Mouse (Mus musculus) embryonic facial prominence, embryonic 14.5 days (tissue): Measurements from ENCODE around the gene Slc12a8. TPM values are rescaled to one million over a fixed set of nuclear protein-coding genes. Genes with fewer than 3 reads are reported as not detected.

Experiments used
- ATAC-seq: fragments of 200-750 bp; cut with Nextera tagmentation; 2 replicates; pipeline ENCODE4 v1.8.0; 2017; ENCODE audit warnings: low read depth, moderate number of reproducible peaks, moderate TSS enrichment
- DNase-seq: peaks from one replicate; pipeline ENCODE4 v3.0.0-alpha.2; 2015; ENCODE audit warnings: low spot score
- H3K27ac ChIP-seq: fragments of 300-500 bp; sonication (generic); replicated peaks from 2 replicates; pipeline ENCODE4 v1.5.1; 2014; ENCODE audit warnings: low read depth, mild to moderate bottlenecking, low read length, moderate library complexity
- H3K27me3 ChIP-seq: fragments of 300-500 bp; sonication (generic); replicated peaks from 2 replicates; pipeline ENCODE4 v1.6.1; 2014; ENCODE audit warnings: low read length; ENCODE audit not compliant: control insufficient read depth, insufficient read depth
- H3K36me3 ChIP-seq: fragments of 300-500 bp; sonication (generic); 2 replicates; pipeline ENCODE4 v1.6.1; 2014; ENCODE audit warnings: low read length, mixed read lengths; ENCODE audit not compliant: control insufficient read depth, insufficient read depth
- H3K4me1 ChIP-seq: fragments of 300-500 bp; sonication (generic); 2 replicates; pipeline ENCODE4 v1.6.1; 2014; ENCODE audit warnings: antibody characterized with exemption, low read length; ENCODE audit not compliant: control insufficient read depth, insufficient read depth
- H3K4me2 ChIP-seq: fragments of 300-500 bp; sonication (generic); 2 replicates; pipeline ENCODE4 v1.6.1; 2014; ENCODE audit warnings: low read depth, mild to moderate bottlenecking, low read length, moderate library complexity, mixed read lengths
- H3K4me3 ChIP-seq: fragments of 300-500 bp; sonication (generic); 2 replicates; pipeline ENCODE4 v1.5.1; 2014; ENCODE audit warnings: low read depth, mild to moderate bottlenecking, low read length
- H3K9ac ChIP-seq: fragments of 300-500 bp; sonication (generic); 2 replicates; pipeline ENCODE4 v1.6.1; 2014; ENCODE audit warnings: low read depth, mild to moderate bottlenecking, low read length, moderate library complexity, mixed read lengths
- H3K9me3 ChIP-seq: fragments of 300-500 bp; sonication (generic); 2 replicates; pipeline ENCODE4 v1.6.1; 2016; ENCODE audit warnings: low read length; ENCODE audit not compliant: control insufficient read depth
- WGBS: fragments of 180-500 bp; shearing (Covaris S2); extraction: QIAGEN DNeasy Blood & Tissue Kit; methylation state at CpG from one replicate; pipeline ENCODE4 v1.1.7; 2014; 5-methylcytosine and 5-hydroxymethylcytosine counted together
- polyA plus RNA-seq: library from polyadenylated mRNA; unstranded; fragments of >200 nt; fragmentation: Nextera tagmentation; extraction: Ambion mirVana; gene quantifications from 2 replicates; pipeline ENCODE4 v1.2.1, GENCODE M21; 2014

Gene Slc12a8
- polyA plus RNA-seq, 1 experiment from 2014 or later, result 1.0 TPM

DNA sequence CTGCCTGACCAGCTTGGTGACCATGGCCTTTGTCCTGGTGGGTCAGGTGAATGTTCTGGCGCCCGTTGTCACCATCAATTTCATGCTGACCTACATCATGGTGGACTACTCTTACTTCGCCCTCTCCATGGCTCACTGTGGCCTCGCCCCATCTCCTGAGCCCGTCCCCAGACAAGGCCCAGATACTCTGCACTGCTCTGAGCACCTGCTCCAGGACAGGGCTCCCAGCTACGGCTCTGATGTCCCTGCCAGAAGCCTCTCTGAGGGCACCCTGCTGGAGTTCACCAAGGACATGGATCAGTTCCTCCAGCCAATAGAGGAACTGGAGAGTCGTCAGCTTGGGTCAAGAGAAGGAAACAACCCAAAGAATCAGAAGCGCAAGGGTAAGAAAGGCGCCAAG lies 107.5 kb downstream of the Slc12a8 start:
- H3K9me3 ChIP-seq, result no peaks in the 10 kb centered on the region
- DNase-seq, result no peak
- H3K4me3 ChIP-seq, result no peak overlapping the region
- H3K4me2 ChIP-seq, result no peak overlapping the region
- no peaks in the 10 kb centered on the region for H3K4me1 ChIP-seq
- no peak for ATAC-seq
- H3K36me3 ChIP-seq, result no peaks in the 10 kb centered on the region
- H3K27ac ChIP-seq, result no peak overlapping the region
- no peak overlapping the region for H3K9ac ChIP-seq
- no peaks in the 10 kb centered on the region for H3K27me3 ChIP-seq
- 90% methylated on average over 9 of the region's 9 CpGs for WGBS

DNA sequence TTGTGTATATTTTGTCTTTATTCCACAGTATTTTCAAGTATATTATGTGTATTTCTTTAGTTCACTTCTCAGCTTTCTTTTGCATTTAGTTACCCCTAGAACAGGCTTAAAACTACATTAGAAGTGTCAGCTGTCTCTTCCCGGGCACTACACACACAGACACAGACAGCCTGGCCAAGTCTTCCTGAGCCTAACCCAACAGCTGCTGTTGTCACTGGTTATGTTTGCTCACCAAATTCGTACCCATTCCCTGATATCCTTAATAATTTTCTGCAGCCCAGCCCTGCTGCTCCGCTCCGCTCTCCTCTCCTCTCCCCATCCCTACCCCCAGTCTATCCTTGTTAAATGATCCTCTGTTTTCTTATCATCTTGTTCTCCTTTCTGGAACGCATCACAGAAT lies 112.4 kb downstream of the Slc12a8 start:
- Histone ChIP-seq H3K9ac (no peak overlapping the region), H3K4me3 (no peak overlapping the region), H3K27me3 (no peaks in the 10 kb centered on the region), H3K27ac (no peak overlapping the region), H3K4me2 (no peak overlapping the region), H3K36me3 (no peaks in the 10 kb centered on the region), H3K9me3 (no peaks in the 10 kb centered on the region), H3K4me1 (no peaks in the 10 kb centered on the region)
- DNase-seq (no peak), ATAC-seq (no peak)
- 79% methylated on average over 5 of the region's 5 CpGs for WGBS

- ATAC-seq, result no peak
Measured at GRCm38 (mm10) chr16:33635836-33636595, 118.9 kb downstream of the Slc12a8 start.

GRCm38 (mm10) chr16:33641779-33642178 lies 124.7 kb downstream of the Slc12a8 start:
- DNase-seq (peak; percentile 14), ATAC-seq (no peak)
- Histone ChIP-seq H3K9me3 (no peaks in the 10 kb centered on the region), H3K4me2 (no peak overlapping the region), H3K9ac (no peak overlapping the region), H3K36me3 (no peaks in the 10 kb centered on the region), H3K27me3 (no peaks in the 10 kb centered on the region), H3K4me1 (no peaks in the 10 kb centered on the region; the same call in 1 of the 2 replicates), H3K4me3 (no peak overlapping the region), H3K27ac (no peak overlapping the region)
- 45% methylated on average over 3 of the region's 3 CpGs for WGBS

More at GRCm38 (mm10) chr16:33635836-33636595, 118.9 kb downstream of the Slc12a8 start:
- Histone ChIP-seq H3K9me3 (no peaks in the 10 kb centered on the region), H3K27me3 (no peaks in the 10 kb centered on the region), H3K4me1 (no peaks in the 10 kb centered on the region), H3K4me2 (no peak overlapping the region), H3K9ac (no peak overlapping the region), H3K4me3 (no peak overlapping the region), H3K27ac (no peak overlapping the region), H3K36me3 (no peaks in the 10 kb centered on the region)
- DNase-seq, result no peak
- 77% methylated on average over 12 of the region's 12 CpGs for WGBS

- 83% methylated on average over 6 of the region's 6 CpGs for WGBS
- Histone ChIP-seq H3K9me3 (peaks cover 28% of the 10 kb centered on the region), H3K27ac (no peak overlapping the region), H3K9ac (no peak overlapping the region), H3K36me3 (no peaks in the 10 kb centered on the region), H3K27me3 (no peaks in the 10 kb centered on the region), H3K4me1 (no peaks in the 10 kb centered on the region), H3K4me3 (no peak overlapping the region), H3K4me2 (no peak overlapping the region)
- ATAC-seq (no peak), DNase-seq (no peak)
Measured at GRCm38 (mm10) chr16:33653116-33653515, 136.0 kb downstream of the Slc12a8 start.

DNA sequence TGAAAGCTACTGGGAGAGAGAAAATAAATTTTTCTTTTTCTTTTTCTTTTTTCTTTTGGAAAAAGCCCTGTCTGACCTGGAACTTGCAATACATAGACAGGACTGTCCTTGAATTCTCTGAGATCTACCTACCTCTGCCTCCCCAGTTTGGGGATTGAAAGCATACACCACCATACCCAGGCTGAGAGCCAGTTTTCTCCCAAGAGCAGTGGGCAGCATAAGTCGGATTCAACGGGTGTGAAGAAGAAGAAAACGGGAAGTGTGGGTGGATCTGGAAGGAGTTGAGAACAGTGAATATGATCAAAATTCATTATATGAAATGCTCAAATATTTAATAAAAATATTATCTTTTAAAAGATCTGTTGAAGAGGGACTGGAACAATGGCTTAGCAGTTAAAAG lies 138.3 kb downstream of the Slc12a8 start:
- no peak overlapping the region for H3K4me3 ChIP-seq
- no peak overlapping the region for H3K27ac ChIP-seq
- no peaks in the 10 kb centered on the region for H3K36me3 ChIP-seq
- DNase-seq (no peak), ATAC-seq (no peak)
- H3K9me3 ChIP-seq, result peaks cover 8% of the 10 kb centered on the region
- H3K27me3 ChIP-seq, result no peaks in the 10 kb centered on the region
- H3K4me1 ChIP-seq, result no peaks in the 10 kb centered on the region
- 86% methylated on average over 3 of the region's 3 CpGs for WGBS
- no peak overlapping the region for H3K4me2 ChIP-seq
- no peak overlapping the region for H3K9ac ChIP-seq

DNA sequence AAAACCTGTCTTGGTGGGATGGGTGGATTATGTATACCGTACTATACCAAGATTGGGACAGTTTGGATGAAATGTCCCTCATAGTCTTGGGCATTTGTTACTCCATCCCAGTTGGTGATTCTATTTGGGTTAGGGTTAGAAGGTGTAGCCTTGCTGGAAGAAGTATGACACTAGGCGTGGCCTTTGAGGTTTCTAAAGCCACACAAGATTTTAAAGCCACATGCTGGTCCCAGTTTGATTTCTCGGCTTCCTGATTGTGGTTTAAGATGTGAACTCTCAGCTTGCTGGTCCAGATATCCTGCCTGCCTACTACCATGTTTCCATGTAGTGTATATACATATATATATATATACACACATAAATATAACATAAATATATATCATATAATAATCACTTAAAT lies 140.1 kb downstream of the Slc12a8 start:
- no peak for DNase-seq

GRCm38 (mm10) chr16:33658121-33658520 lies 141.0 kb downstream of the Slc12a8 start:
- no peak overlapping the region for H3K4me3 ChIP-seq
- no peak for ATAC-seq
- no peaks in the 10 kb centered on the region for H3K4me1 ChIP-seq
- no peak overlapping the region for H3K27ac ChIP-seq
- H3K36me3 ChIP-seq, result no peaks in the 10 kb centered on the region
- H3K27me3 ChIP-seq, result no peaks in the 10 kb centered on the region
- no peak for DNase-seq
- H3K4me2 ChIP-seq, result no peak overlapping the region
- 100% methylated on average over 3 of the region's 3 CpGs for WGBS
- no peaks in the 10 kb centered on the region for H3K9me3 ChIP-seq
- no peak overlapping the region for H3K9ac ChIP-seq

More for the DNA sequence above, 140.1 kb downstream of the Slc12a8 start:
- Histone ChIP-seq H3K36me3 (no peaks in the 10 kb centered on the region), H3K9me3 (no peaks in the 10 kb centered on the region), H3K9ac (no peak overlapping the region), H3K4me2 (no peak overlapping the region), H3K27ac (no peak overlapping the region), H3K4me1 (no peaks in the 10 kb centered on the region), H3K4me3 (no peak overlapping the region), H3K27me3 (no peaks in the 10 kb centered on the region)
- ATAC-seq, result no peak
- 83% methylated on average over 3 of the region's 3 CpGs for WGBS

DNA sequence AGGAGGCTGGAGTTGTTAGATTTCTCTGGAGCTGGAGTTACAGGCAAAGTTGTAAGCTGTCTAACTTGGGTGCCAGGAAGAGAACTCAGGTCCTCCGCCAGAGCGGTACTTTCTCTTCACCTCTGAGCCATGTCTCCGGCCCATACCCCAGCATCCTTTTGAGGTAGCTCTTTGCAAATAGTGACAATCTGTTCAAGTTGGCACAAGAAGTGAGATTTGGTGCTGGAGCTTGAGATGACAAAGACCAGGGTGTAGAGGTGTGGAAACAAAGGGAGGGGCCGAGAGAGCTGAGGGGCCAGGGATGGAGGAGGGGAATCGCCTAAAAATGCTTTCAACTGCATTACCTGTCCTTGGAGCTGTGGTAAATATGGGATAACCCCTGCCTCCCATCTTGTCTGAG lies 142.4 kb downstream of the Slc12a8 start:
- no peak overlapping the region for H3K4me2 ChIP-seq
- H3K27ac ChIP-seq, result no peak overlapping the region
- no peaks in the 10 kb centered on the region for H3K9me3 ChIP-seq
- H3K4me3 ChIP-seq, result no peak overlapping the region
- H3K4me1 ChIP-seq, result no peaks in the 10 kb centered on the region
- 88% methylated on average over 5 of the region's 5 CpGs for WGBS
- DNase-seq, result no peak
- no peaks in the 10 kb centered on the region for H3K36me3 ChIP-seq
- H3K9ac ChIP-seq, result no peak overlapping the region
- H3K27me3 ChIP-seq, result no peaks in the 10 kb centered on the region
- ATAC-seq, result no peak
